In genomic region chr14:41013143-41013542, GRCm38 (mm10) we compare ENCODE assay signal across 8 mouse cellular contexts. TPM values are rescaled to one million over a fixed set of nuclear protein-coding genes. Genes with fewer than 3 reads are reported as not detected.
DNase-seq lines count a peak whose midpoint lies in the region; ATAC-seq and TF ChIP-seq lines count a peak whose summit lies in the region.

No protein-coding gene starts in this region.

- DNase-seq in heart, adult 11 months: peak; percentile 80
- DNase-seq in heart, postnatal 36 days: no peak
- no peak for DNase-seq in CH12.LX (ENCODE audit: extremely low read depth)
- DNase-seq in liver, embryonic 14.5 days (ENCODE audit: low read depth in 3 of 3, low spot score in 3 of 3): no peak
- DNase-seq in adrenal gland, adult 2 months: no peak
- no peak for DNase-seq in spleen, adult 12 weeks (ENCODE audit: low spot score)
- DNase-seq in frontal cortex, postnatal 10 days (ENCODE audit: low spot score in 2 of 2): no peak

- H3K27me3 ChIP-seq in CH12.LX (replicated peaks): no peaks in the 10 kb centered on the region
- H3K27me3 ChIP-seq in forebrain, embryonic 15.5 days: no peaks in the 10 kb centered on the region
- H3K27me3 ChIP-seq in liver, embryonic 14.5 days (ENCODE audit: control insufficient read depth, insufficient read depth, low read length): no peaks in the 10 kb centered on the region; the same call in 1 of the 2 replicates

- no peak for TF ChIP-seq RAD21 in CH12.LX (IDR thresholded peaks at IDR 0.05; ENCODE audit: low read depth, low read length)

- ATAC-seq in forebrain, embryonic 15.5 days (replicated peaks): peak; percentile 3
- peak; percentile 10; the same call in 1 of the 2 replicates for ATAC-seq in liver, embryonic 14.5 days (ENCODE audit: insufficient read depth)

- no peaks in the 10 kb centered on the region for H3K36me3 ChIP-seq in CH12.LX (replicated peaks in 1 of 2; ENCODE audit: control insufficient read depth in 1 of 2, insufficient read depth in 1 of 2, low read length in 1 of 2)
- no peaks in the 10 kb centered on the region for H3K36me3 ChIP-seq in forebrain, embryonic 15.5 days
- H3K36me3 ChIP-seq in liver, embryonic 14.5 days (replicated peaks; ENCODE audit: control insufficient read depth, insufficient read depth, low read depth): no peaks in the 10 kb centered on the region

- H3K4me2 ChIP-seq in CH12.LX (ENCODE audit: insufficient read depth, low read depth, poor library complexity, severe bottlenecking): peak overlapping the region; percentile 41
- H3K4me2 ChIP-seq in forebrain, embryonic 15.5 days (replicated peaks): peak overlapping the region; percentile 87
- H3K4me2 ChIP-seq in liver, embryonic 14.5 days (ENCODE audit: low read depth): peak overlapping the region; percentile 88

- 19% methylated on average over 9 of the region's 9 CpGs for WGBS in forebrain, embryonic 15.5 days
- 3% methylated on average over 9 of the region's 9 CpGs for WGBS in liver, embryonic 14.5 days (ENCODE audit: insufficient replicate concordance)

- no peak for TF ChIP-seq POLR2A in CH12.LX (IDR thresholded peaks at IDR 0.05; ENCODE audit: low read depth, low read length)

- H3K9me3 ChIP-seq in CH12.LX (replicated peaks; ENCODE audit: low read length): no peaks in the 10 kb centered on the region
- H3K9me3 ChIP-seq in forebrain, embryonic 15.5 days: no peaks in the 10 kb centered on the region
- no peaks in the 10 kb centered on the region for H3K9me3 ChIP-seq in liver, embryonic 14.5 days (ENCODE audit: control insufficient read depth, low read length)

- H3K79me2 ChIP-seq in CH12.LX (replicated peaks; ENCODE audit: control insufficient read depth, extremely low read depth, insufficient read depth, poor library complexity, severe bottlenecking): no peaks in the 10 kb centered on the region

- dilution Hi-C loops in CH12.LX (cut with MboI; ENCODE audit: extremely low pct_ligation_motif_present, extremely low pct_unique_long_range_greater_than_20kb, low sequenced_read_pairs): no loop called here

- in situ Hi-C loops in CH12.LX (cut with MboI; ENCODE audit: low pct_ligation_motif_present, low pct_unique_long_range_greater_than_20kb, low sequenced_read_pairs): no loop called here

- TF ChIP-seq CTCF in CH12.LX (conservative IDR thresholded peaks at IDR 0.05 in 1 of 2, IDR thresholded peaks at IDR 0.05 in 1 of 2; ENCODE audit: low read depth in 2 of 2, low read length in 2 of 2): no peak
- no peak for TF ChIP-seq CTCF in liver, embryonic 14.5 days (IDR thresholded peaks at IDR 0.05; ENCODE audit: low read depth)

- no peak for TF ChIP-seq EP300 in CH12.LX (IDR thresholded peaks at IDR 0.05; ENCODE audit: low read length)
- TF ChIP-seq EP300 in liver, embryonic 14.5 days (IDR thresholded peaks at IDR 0.05; ENCODE audit: low read depth): no peak

- H3K4me3 ChIP-seq in CH12.LX (replicated peaks in 1 of 3; ENCODE audit: low read depth in 2 of 3, low read length in 2 of 3, poor library complexity in 1 of 3): peak overlapping the region; percentile 43 to 69 (median 57)
- H3K4me3 ChIP-seq in forebrain, embryonic 15.5 days: peak overlapping the region; percentile 76
- H3K4me3 ChIP-seq in liver, embryonic 14.5 days (ENCODE audit: insufficient read depth in 1 of 2, low read depth in 2 of 2, low read length in 2 of 2): peak overlapping the region; percentile 60 to 82

- H3K27ac ChIP-seq in CH12.LX (ENCODE audit: insufficient read depth, low read depth): no peak overlapping the region
- H3K27ac ChIP-seq in forebrain, embryonic 15.5 days (replicated peaks): peak overlapping the region; percentile 81; the same call in 1 of the 2 replicates
- H3K27ac ChIP-seq in liver, embryonic 14.5 days: peak overlapping the region; percentile 4

- intact Hi-C loops in heart, postnatal 36 days (cut with DNase I): no loop called here

- H3K4me1 ChIP-seq in CH12.LX (ENCODE audit: control insufficient read depth in 1 of 2, insufficient read depth in 2 of 2): peaks cover 6 to 33% of the 10 kb centered on the region in 2 experiments
- peaks cover 14% of the 10 kb centered on the region for H3K4me1 ChIP-seq in forebrain, embryonic 15.5 days
- peaks cover 27 to 51% of the 10 kb centered on the region in 2 experiments for H3K4me1 ChIP-seq in liver, embryonic 14.5 days (replicated peaks; ENCODE audit: control insufficient read depth in 2 of 2, insufficient read depth in 2 of 2, low read length in 1 of 2)

- peak overlapping the region; percentile 53 for H3K9ac ChIP-seq in CH12.LX (ENCODE audit: insufficient read depth, low read depth)
- peak overlapping the region; percentile 86 for H3K9ac ChIP-seq in forebrain, embryonic 15.5 days (replicated peaks)
- peak overlapping the region; percentile 65 for H3K9ac ChIP-seq in liver, embryonic 14.5 days (replicated peaks)

TF ChIP-seq in CH12.LX, 34 proteins besides CTCF, POLR2A, EP300 and RAD21:
- TF ChIP-seq MEF2A (IDR thresholded peaks at IDR 0.05; ENCODE audit: borderline replicate concordance, low read depth, low read length) (no peak), ELF1 (IDR thresholded peaks at IDR 0.05; ENCODE audit: low read depth, low read length) (no peak), HCFC1 (IDR thresholded peaks at IDR 0.05; ENCODE audit: low read depth, low read length) (no peak), ZC3H11A (IDR thresholded peaks at IDR 0.05; ENCODE audit: low read depth, low read length) (no peak), MXI1 (IDR thresholded peaks at IDR 0.05; ENCODE audit: low read depth, low read length) (no peak), MAX (IDR thresholded peaks at IDR 0.05; ENCODE audit: low read length) (no peak), KAT2A (IDR thresholded peaks at IDR 0.05; ENCODE audit: insufficient replicate concordance, low read length) (no peak), MYC (IDR thresholded peaks at IDR 0.05; ENCODE audit: low read depth, low read length) (no peak), TBP (conservative IDR thresholded peaks at IDR 0.05; ENCODE audit: low read depth, low read length) (no peak), UBTF (IDR thresholded peaks at IDR 0.05; ENCODE audit: low read depth, low read length) (no peak), E2F4 (IDR thresholded peaks at IDR 0.05; ENCODE audit: insufficient replicate concordance, low read depth, low read length) (no peak), MAZ (IDR thresholded peaks at IDR 0.05; ENCODE audit: low read depth, low read length) (no peak), ZNF384 (IDR thresholded peaks at IDR 0.05; ENCODE audit: low read depth, low read length) (no peak), TCF12 (IDR thresholded peaks at IDR 0.05; ENCODE audit: low read depth, low read length) (no peak), JUN (IDR thresholded peaks at IDR 0.05; ENCODE audit: insufficient read depth, low read depth, low read length) (no peak), ZKSCAN1 (IDR thresholded peaks at IDR 0.05; ENCODE audit: borderline replicate concordance, low read depth, low read length) (no peak), PAX5 (IDR thresholded peaks at IDR 0.05; ENCODE audit: low read length) (no peak), NRF1 (IDR thresholded peaks at IDR 0.05; ENCODE audit: low read depth, low read length) (no peak), RCOR1 (conservative IDR thresholded peaks at IDR 0.05; ENCODE audit: low read depth, low read length) (no peak), USF1 (IDR thresholded peaks at IDR 0.05; ENCODE audit: low read depth, low read length) (no peak)
TF ChIP-seq in CH12.LX: peak in this region for 0.

RNA-seq across cellular contexts. Expression of gene Fam213a, which starts 0.4 kb away (rescaled TPM):
- 10 to 100 TPM; 18.9 to 20.1 TPM for total RNA-seq in heart, postnatal 36 days (2021)
- 15.6 and 17.1 TPM in 2 replicates for total RNA-seq in CH12.LX (2012; rRNA removed)
- total RNA-seq in CH12.LX (2014; rRNA removed): 11.6 and 12.0 TPM in 2 replicates
- 12.3 and 14.1 TPM in 2 replicates for polyA plus RNA-seq in CH12.LX (2012; ENCODE audit: insufficient read length, low read depth)
- 75.1 and 76.2 TPM in 2 replicates for polyA plus RNA-seq in forebrain, embryonic 15.5 days (2015; fragmentation: Nextera tagmentation; extraction: Ambion mirVana)
- 22.0 and 39.4 TPM in 2 replicates for polyA plus RNA-seq in liver, embryonic 14.5 days (2012; rRNA removed)
- 41.8 and 45.1 TPM in 2 replicates for polyA plus RNA-seq in liver, embryonic 14.5 days (2014; fragmentation: Nextera tagmentation; extraction: Ambion mirVana)
- 100 to 1,000 TPM in 1 of 2 experiments, 10 to 100 TPM in 1; 98.0 to 158 TPM for total RNA-seq in adrenal gland, adult 2 months (2021)
- polyA plus RNA-seq in adrenal gland, adult 2 months (2012; rRNA removed): 26.2 and 36.3 TPM in 2 replicates

RNA-seq across cellular contexts. Expression of gene Tspan14, which starts 46.5 kb away (rescaled TPM):
- total RNA-seq in heart, postnatal 36 days (2021): 10 to 100 TPM; 14.0 to 15.7 TPM
- total RNA-seq in CH12.LX (2012; rRNA removed) (14.9 and 16.1 TPM in 2 replicates), CH12.LX (2014; rRNA removed) (10.6 and 11.6 TPM in 2 replicates)
- 17.8 and 19.1 TPM in 2 replicates for polyA plus RNA-seq in CH12.LX (2012; ENCODE audit: insufficient read length, low read depth)
- polyA plus RNA-seq in forebrain, embryonic 15.5 days (2015; fragmentation: Nextera tagmentation; extraction: Ambion mirVana): 97.5 and 98.3 TPM in 2 replicates
- polyA plus RNA-seq in liver, embryonic 14.5 days (2012; rRNA removed): 22.0 and 22.9 TPM in 2 replicates
- 25.4 and 28.5 TPM in 2 replicates for polyA plus RNA-seq in liver, embryonic 14.5 days (2014; fragmentation: Nextera tagmentation; extraction: Ambion mirVana)
- 10 to 100 TPM; 26.3 to 35.8 TPM for total RNA-seq in adrenal gland, adult 2 months (2021)
- 30.7 and 31.2 TPM in 2 replicates for polyA plus RNA-seq in adrenal gland, adult 2 months (2012; rRNA removed)

RNA-seq across cellular contexts. Expression of gene Dydc2, which starts 55.9 kb away (rescaled TPM):
- total RNA-seq in heart, postnatal 36 days (2021): not detected
- total RNA-seq in CH12.LX (2012; rRNA removed): not detected in 2 replicates
- 0.32 TPM in 1 of 2 replicates, not detected in the other for total RNA-seq in CH12.LX (2014; rRNA removed)
- 0.67 TPM in 1 of 2 replicates, not detected in the other for polyA plus RNA-seq in CH12.LX (2012; ENCODE audit: insufficient read length, low read depth)
- polyA plus RNA-seq in forebrain, embryonic 15.5 days (2015; fragmentation: Nextera tagmentation; extraction: Ambion mirVana): 0.70 and 1.0 TPM in 2 replicates
- polyA plus RNA-seq in liver, embryonic 14.5 days (2012; rRNA removed): not detected in 2 replicates
- not detected in 2 replicates for polyA plus RNA-seq in liver, embryonic 14.5 days (2014; fragmentation: Nextera tagmentation; extraction: Ambion mirVana)
- 1 to 10 TPM in 1 of 2 experiments, under 1 TPM in 1; 0.61 to 1.0 TPM for total RNA-seq in adrenal gland, adult 2 months (2021)
- polyA plus RNA-seq in adrenal gland, adult 2 months (2012; rRNA removed): not detected in 2 replicates

RNA-seq across cellular contexts. Expression of gene Dydc1, which starts 59.6 kb away (rescaled TPM):
- total RNA-seq in heart, postnatal 36 days (2021): not detected
- not detected in 2 replicates for total RNA-seq in CH12.LX (2012; rRNA removed)
- not detected in 2 replicates for total RNA-seq in CH12.LX (2014; rRNA removed)
- not detected in 2 replicates for polyA plus RNA-seq in CH12.LX (2012; ENCODE audit: insufficient read length, low read depth)
- 0.22 TPM in 1 of 2 replicates, not detected in the other for polyA plus RNA-seq in forebrain, embryonic 15.5 days (2015; fragmentation: Nextera tagmentation; extraction: Ambion mirVana)
- 0.03 TPM in 1 of 2 replicates, not detected in the other for polyA plus RNA-seq in liver, embryonic 14.5 days (2012; rRNA removed)
- 0.11 TPM in 1 of 2 replicates, not detected in the other for polyA plus RNA-seq in liver, embryonic 14.5 days (2014; fragmentation: Nextera tagmentation; extraction: Ambion mirVana)
- total RNA-seq in adrenal gland, adult 2 months (2021): not detected
- not detected in 2 replicates for polyA plus RNA-seq in adrenal gland, adult 2 months (2012; rRNA removed)
